Mouse (Mus musculus) heart, postnatal 0 days (tissue): Measurements from ENCODE around the gene Ank2. TPM values are rescaled to one million over a fixed set of nuclear protein-coding genes. Genes with fewer than 3 reads are reported as not detected.

Experiments used
- ATAC-seq: fragments of 200-750 bp; cut with Nextera tagmentation; 2 replicates; pipeline ENCODE4 v1.8.0; 2017; ENCODE audit warnings: low read depth, moderate number of reproducible peaks, moderate library complexity; ENCODE audit not compliant: insufficient read depth
- DNase-seq: peaks from one replicate; pipeline ENCODE4 v3.0.0-alpha.2; 2016; ENCODE audit warnings: low spot score
- H3K27ac ChIP-seq: fragments of 300-500 bp; sonication (generic); 2 replicates; pipeline ENCODE4 v1.5.1; 2014; ENCODE audit warnings: low read depth, mild to moderate bottlenecking
- H3K27me3 ChIP-seq: fragments of 300-500 bp; sonication (generic); 2 replicates; pipeline ENCODE4 v1.6.1; 2014; ENCODE audit warnings: low read length, mixed read lengths; ENCODE audit not compliant: control insufficient read depth, insufficient read depth
- H3K36me3 ChIP-seq: fragments of 300-500 bp; sonication (generic); replicated peaks from 2 replicates; pipeline ENCODE4 v1.6.1; 2014; ENCODE audit warnings: low read length, mixed read lengths; ENCODE audit not compliant: control insufficient read depth, insufficient read depth
- H3K4me1 ChIP-seq: fragments of 300-500 bp; sonication (generic); 2 replicates; pipeline ENCODE4 v1.6.1; 2014; ENCODE audit warnings: antibody characterized with exemption; ENCODE audit not compliant: control insufficient read depth, insufficient read depth
- H3K4me2 ChIP-seq: fragments of 300-500 bp; sonication (generic); 2 replicates; pipeline ENCODE4 v1.6.1; 2014; ENCODE audit warnings: low read depth, mild to moderate bottlenecking, low read length, moderate library complexity
- H3K4me3 ChIP-seq: fragments of 300-500 bp; sonication (generic); 2 replicates; pipeline ENCODE4 v1.5.1; 2014; ENCODE audit warnings: low read depth, low read length
- H3K9ac ChIP-seq: fragments of 300-500 bp; sonication (generic); replicated peaks from 2 replicates; pipeline ENCODE4 v1.6.1; 2014; ENCODE audit warnings: low read depth, low read length, mixed read lengths
- H3K9me3 ChIP-seq: fragments of 300-500 bp; sonication (generic); replicated peaks from 2 replicates; pipeline ENCODE4 v1.6.1; 2016; ENCODE audit warnings: low read length; ENCODE audit not compliant: control insufficient read depth
- CTCF ChIP-seq: IDR thresholded peaks from 2 replicates; pipeline ENCODE4 v1.5.1; 2016; ENCODE audit warnings: antibody characterized with exemption, control low read depth, low read depth
- EP300 ChIP-seq: IDR thresholded peaks from 2 replicates; pipeline ENCODE4 v1.6.1; 2016; ENCODE audit warnings: antibody characterized with exemption, low read depth
- WGBS: fragments of 180-500 bp; shearing (Covaris S2); extraction: QIAGEN DNeasy Blood & Tissue Kit; methylation state at CpG from one replicate; pipeline ENCODE4 v1.1.7; 2014; 5-methylcytosine and 5-hydroxymethylcytosine counted together
- polyA plus RNA-seq: library from polyadenylated mRNA; unstranded; fragments of >200 nt; fragmentation: Nextera tagmentation; extraction: Ambion mirVana; gene quantifications from 2 replicates; pipeline ENCODE4 v1.2.1, GENCODE M21; 2015
- total RNA-seq: library from RNA; depleted of rRNA; stranded (reverse); fragments of >200 nt; gene quantifications from 2 replicates; pipeline ENCODE4 v1.2.3, GENCODE M21; 2014; ENCODE audit warnings: low replicate concordance

The Ank2 gene
- total and polyA plus RNA-seq, 2 experiments from 2014 or later: 45.1 to 138 TPM

DNA sequence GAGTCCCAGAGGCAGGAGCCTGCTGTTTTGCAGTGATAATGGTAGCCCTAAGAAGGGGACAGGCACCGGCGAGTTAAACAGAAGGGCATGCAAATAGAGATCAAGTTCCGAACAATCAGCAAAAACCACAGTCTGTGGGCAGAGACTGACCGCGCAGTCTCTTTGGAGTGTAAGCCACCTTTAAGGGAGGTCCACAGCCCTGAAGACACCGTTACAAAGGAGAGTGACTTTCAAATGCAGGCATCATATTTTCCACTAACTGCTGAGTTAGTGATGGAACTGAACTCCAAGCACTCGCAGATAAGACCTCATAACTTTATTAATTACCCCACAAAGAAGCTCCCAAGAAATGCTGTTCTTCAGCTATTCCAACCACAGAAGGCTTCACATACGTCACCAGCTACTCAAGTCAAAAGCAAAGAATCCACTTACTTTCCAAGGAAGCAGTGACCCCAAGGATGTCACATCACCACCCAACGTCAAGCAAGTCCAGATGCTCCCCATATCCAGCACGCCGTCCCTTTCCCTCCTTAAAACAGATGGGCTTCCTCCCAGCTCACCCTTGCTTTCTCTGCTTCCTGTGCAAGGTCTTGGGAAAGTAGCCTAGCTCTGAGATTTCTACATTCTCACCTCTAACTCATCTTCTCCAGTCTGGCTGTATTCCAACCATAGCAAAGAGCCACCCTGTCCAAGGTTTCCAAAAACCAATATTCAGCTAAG lies 252.0 kb downstream of the Ank2 start:
- no peaks in the 10 kb centered on the region for H3K4me1 ChIP-seq
- no peaks in the 10 kb centered on the region for H3K27me3 ChIP-seq
- no peaks in the 10 kb centered on the region for H3K36me3 ChIP-seq
- no peak for DNase-seq
- no peak for ATAC-seq
- H3K4me2 ChIP-seq: no peak overlapping the region
- no peak overlapping the region for H3K4me3 ChIP-seq
- H3K9ac ChIP-seq: no peak overlapping the region
- 73% methylated on average over 11 of the region's 11 CpGs for WGBS
- no peaks in the 10 kb centered on the region for H3K9me3 ChIP-seq
- H3K27ac ChIP-seq: no peak overlapping the region
- TF ChIP-seq CTCF (no peak), EP300 (no peak)

DNA sequence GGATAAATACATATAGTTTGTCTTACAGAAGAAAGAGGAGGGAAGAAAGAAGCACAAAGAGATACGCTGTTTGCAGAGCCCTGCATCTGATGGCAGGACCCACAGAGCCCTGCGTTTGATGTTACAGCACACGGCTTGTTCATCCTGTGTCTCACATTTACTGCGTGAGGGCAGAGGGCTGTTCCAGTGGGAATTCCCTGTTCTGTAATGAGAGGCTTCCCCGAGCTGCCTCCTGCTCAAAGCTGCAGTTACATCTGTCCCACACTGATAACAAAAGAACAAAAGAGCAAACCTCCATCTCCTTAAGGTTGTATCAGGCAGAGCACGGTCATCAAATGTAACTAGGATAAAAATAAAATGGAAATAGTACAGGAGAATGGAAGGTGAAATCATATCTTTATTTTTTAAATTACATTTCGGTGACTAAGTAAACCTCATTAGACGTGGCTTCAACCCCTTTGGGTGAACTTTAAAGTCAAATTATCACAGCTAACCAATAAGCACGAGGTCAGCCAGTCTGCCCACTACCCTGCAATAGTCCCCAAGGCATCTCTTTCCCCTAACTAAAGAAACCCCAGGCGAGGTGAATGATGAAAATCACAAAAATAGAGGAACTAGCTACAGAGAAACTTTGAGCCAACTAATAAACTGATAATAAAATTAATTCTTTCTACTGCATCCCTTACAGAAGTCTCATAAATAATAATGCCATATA lies 255.1 kb downstream of the Ank2 start:
- Histone ChIP-seq H3K36me3 (no peaks in the 10 kb centered on the region), H3K4me1 (no peaks in the 10 kb centered on the region), H3K4me3 (no peak overlapping the region), H3K9me3 (no peaks in the 10 kb centered on the region), H3K4me2 (no peak overlapping the region), H3K27me3 (no peaks in the 10 kb centered on the region), H3K27ac (no peak overlapping the region), H3K9ac (no peak overlapping the region)
- DNase-seq (no peak), ATAC-seq (no peak)
- 44% methylated on average over 10 of the region's 10 CpGs for WGBS
- TF ChIP-seq EP300 (no peak), CTCF (no peak)

DNA sequence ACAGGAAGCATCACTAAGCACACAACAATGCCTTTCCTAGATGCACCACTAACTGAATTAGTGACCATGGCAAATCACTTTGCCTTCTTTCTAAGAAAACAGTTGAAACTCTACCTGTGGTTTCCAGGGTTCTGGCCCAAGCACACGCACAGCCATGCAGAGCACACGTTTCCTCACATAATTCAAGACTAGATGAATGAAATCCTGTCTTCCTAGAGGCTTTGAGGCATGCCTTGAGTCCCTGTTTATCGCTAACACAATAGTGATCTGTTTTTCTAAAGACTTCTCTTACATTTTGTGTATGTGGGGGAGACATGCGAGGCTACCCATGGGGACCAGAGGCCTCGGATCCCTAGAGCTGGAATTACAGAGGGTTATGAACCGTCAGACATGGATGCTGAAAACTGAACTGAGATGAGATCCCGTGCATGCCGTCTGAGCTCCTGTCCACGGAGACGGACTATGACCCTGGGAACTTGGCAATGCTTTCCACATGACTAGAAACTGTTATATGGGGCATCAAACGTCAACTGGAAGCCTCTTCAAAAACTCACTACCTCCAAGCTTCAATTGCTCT lies 256.8 kb downstream of the Ank2 start:
- no peak for DNase-seq
- ATAC-seq: no peak
- H3K36me3 ChIP-seq: no peaks in the 10 kb centered on the region
- WGBS: 86% methylated on average over 11 of the region's 11 CpGs
- H3K9me3 ChIP-seq: no peaks in the 10 kb centered on the region
- H3K4me1 ChIP-seq: no peaks in the 10 kb centered on the region
- no peak overlapping the region for H3K27ac ChIP-seq
- TF ChIP-seq EP300: no peak
- TF ChIP-seq CTCF: no peak
- H3K4me2 ChIP-seq: no peak overlapping the region
- no peaks in the 10 kb centered on the region for H3K27me3 ChIP-seq
- no peak overlapping the region for H3K9ac ChIP-seq
- H3K4me3 ChIP-seq: no peak overlapping the region

DNA sequence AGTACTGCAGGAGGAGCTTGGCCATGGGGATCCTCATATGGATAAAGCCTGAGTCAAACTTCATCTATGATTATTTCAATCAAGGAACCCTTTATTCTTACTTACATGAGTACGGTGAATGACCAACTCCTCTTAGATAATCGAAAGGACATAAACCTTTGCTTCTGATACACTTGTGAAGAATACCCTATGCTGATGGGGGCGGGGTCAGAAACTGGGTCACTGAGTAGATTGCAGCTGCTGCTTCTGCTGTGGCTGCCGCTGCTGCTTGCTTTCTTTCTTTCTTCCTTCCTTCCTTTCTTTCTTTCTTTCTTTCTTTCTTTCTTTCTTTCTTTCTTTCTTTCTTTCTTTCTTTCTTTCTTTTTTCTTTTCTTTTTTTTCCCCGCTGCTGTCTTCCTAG lies 263.9 kb downstream of the Ank2 start:
- DNase-seq: no peak
- Histone ChIP-seq H3K9me3 (no peaks in the 10 kb centered on the region), H3K27me3 (no peaks in the 10 kb centered on the region), H3K4me3 (no peak overlapping the region), H3K36me3 (no peaks in the 10 kb centered on the region), H3K9ac (no peak overlapping the region), H3K27ac (no peak overlapping the region), H3K4me1 (no peaks in the 10 kb centered on the region), H3K4me2 (no peak overlapping the region)
- ATAC-seq: no peak
- TF ChIP-seq EP300 (no peak), CTCF (no peak)
- 90% methylated on average over 5 of the region's 5 CpGs for WGBS

DNA sequence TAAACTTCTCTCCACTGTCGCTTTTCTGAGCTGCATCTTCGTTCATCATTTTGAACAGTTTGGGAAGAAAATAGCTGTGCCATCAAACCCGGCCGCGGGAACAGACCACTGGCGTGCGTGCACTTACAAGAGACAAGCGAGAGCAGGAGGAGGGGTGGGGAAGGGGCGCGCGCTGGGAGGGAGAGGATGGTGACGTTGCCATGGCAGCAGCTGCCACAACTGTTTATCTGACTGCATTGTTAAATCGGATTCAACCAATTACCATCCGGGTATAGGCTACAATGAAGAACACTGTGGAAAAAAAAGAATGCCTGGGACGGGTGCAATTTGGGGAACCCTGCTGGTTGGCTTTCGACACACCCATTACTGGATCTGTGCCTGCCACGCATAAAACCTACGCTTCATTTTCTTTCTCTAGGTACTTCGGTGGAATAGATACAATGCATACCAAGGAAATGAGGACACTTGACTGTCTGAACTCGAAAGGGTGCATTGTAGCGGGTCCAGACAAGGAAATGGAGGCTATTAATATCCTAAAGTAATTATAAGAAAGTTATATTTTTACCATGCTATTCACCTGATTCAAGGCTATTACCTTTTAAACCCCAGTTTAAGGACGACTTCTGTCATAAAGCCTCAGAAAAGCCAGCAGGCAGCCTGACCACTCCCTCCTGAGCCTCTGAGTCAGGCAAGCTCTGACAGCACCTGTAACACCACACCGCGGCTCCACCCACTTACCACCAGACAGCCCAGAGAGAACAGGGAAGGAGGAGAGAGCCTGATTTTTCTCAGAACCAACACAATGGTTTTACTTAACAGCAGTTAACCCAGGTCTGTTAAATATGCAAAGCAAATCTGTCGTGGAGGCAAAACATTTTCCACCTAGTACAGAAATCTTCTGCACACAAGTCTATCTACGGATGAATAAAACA lies 273.1 kb downstream of the Ank2 start:
- TF ChIP-seq CTCF: no peak
- no peak for TF ChIP-seq EP300
- H3K27me3 ChIP-seq: no peaks in the 10 kb centered on the region
- peak overlapping the region; percentile 62 for H3K4me2 ChIP-seq
- WGBS: 6% methylated on average over 26 of the region's 26 CpGs
- H3K9me3 ChIP-seq: no peaks in the 10 kb centered on the region
- ATAC-seq (no peak), DNase-seq (no peak)
- no peak overlapping the region for H3K9ac ChIP-seq
- H3K36me3 ChIP-seq: no peaks in the 10 kb centered on the region
- H3K4me3 ChIP-seq: peak overlapping the region; percentile 31
- no peak overlapping the region for H3K27ac ChIP-seq
- peaks cover 8% of the 10 kb centered on the region for H3K4me1 ChIP-seq
